Mouse (Mus musculus) naive thymus-derived CD4-positive, alpha-beta T cell, adult 5 months (primary cell): ENCODE data around the gene Slc22a22. TPM values are rescaled to one million over a fixed set of nuclear protein-coding genes. Genes with fewer than 3 reads are reported as not detected.

Experiments used
- polyA plus RNA-seq: library from polyadenylated mRNA; unstranded; fragments of 100-300 nt; shearing (Covaris generic); gene quantifications from one replicate; pipeline ENCODE4 v1.2.1, GENCODE M21; 2017

Gene Slc22a22
- not detected for polyA plus RNA-seq

DNA sequence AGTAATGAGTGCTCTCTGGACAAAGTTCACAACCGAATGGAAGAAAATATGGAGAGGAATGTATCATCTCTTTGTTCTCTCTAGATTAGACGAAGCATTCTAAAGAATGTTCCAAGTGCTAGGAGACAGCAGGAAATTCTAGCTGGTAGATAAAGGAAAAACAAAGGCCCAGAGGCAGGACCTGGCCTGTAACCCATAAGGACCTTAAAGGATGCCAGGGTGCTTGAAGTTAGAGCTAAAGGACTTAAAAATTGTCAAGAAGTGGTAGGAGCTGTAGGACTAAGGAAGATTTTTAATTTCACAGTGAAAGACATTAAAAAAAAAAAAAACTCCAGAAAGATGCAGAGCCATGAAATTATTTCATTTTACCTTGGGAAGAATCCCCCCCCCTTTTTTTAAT is at the start of gene Slc22a22:
Gene Slc22a22 (minus strand): TSS at position 101 of the 400 bp plus-strand sequence.

